In genomic region chr17:43219636-43220035, GRCm38 (mm10) we compare ENCODE assay signal across 30 mouse cellular contexts. TPM values are rescaled to one million over a fixed set of nuclear protein-coding genes. Genes with fewer than 3 reads are reported as not detected.
DNase-seq lines count a peak whose midpoint lies in the region; ATAC-seq lines count a peak whose summit lies in the region.
"Had no signal": no experiment of that assay in that cellular context is flagged by ENCODE, and none has a peak within 500 bp of the region (broad histone marks: within the 10 kb centered on the region; RNA-seq: fewer than 3 reads in every experiment).

No protein-coding gene starts in this region.

- no peak overlapping the region for H3K9ac ChIP-seq in midbrain, embryonic 11.5 days (ENCODE audit: low read length)
- no peak overlapping the region for H3K9ac ChIP-seq in midbrain, embryonic 14.5 days (replicated peaks; ENCODE audit: low read length)
- H3K9ac ChIP-seq: embryonic facial prominence, embryonic 13.5 days; embryonic facial prominence, embryonic 15.5 days; forebrain, embryonic 12.5 days had no signal

- no peak overlapping the region for H3K27ac ChIP-seq in heart, embryonic 10.5 days
- H3K27ac ChIP-seq in midbrain, embryonic 11.5 days (ENCODE audit: low read depth, low read length) = no peak overlapping the region
- H3K27ac ChIP-seq in midbrain, embryonic 14.5 days (replicated peaks; ENCODE audit: low read depth, low read length) = no peak overlapping the region
- H3K27ac ChIP-seq: embryonic facial prominence, embryonic 13.5 days; embryonic facial prominence, embryonic 15.5 days; forebrain, embryonic 10.5 days; forebrain, embryonic 12.5 days had no signal

- WGBS in heart, embryonic 10.5 days = 76% methylated on average over 4 of the region's 4 CpGs
- 81% methylated on average over 4 of the region's 4 CpGs for WGBS in midbrain, embryonic 11.5 days
- 75% methylated on average over 4 of the region's 4 CpGs for WGBS in midbrain, embryonic 14.5 days

- no peaks in the 10 kb centered on the region for H3K27me3 ChIP-seq in heart, embryonic 10.5 days (ENCODE audit: insufficient read depth, poor library complexity, severe bottlenecking)
- H3K27me3 ChIP-seq in midbrain, embryonic 11.5 days (ENCODE audit: control insufficient read depth, insufficient read depth, low read length) = no peaks in the 10 kb centered on the region
- H3K27me3 ChIP-seq in midbrain, embryonic 14.5 days (ENCODE audit: control insufficient read depth, insufficient read depth, low read length) = no peaks in the 10 kb centered on the region
- H3K27me3 ChIP-seq: CH12.LX; embryonic facial prominence, embryonic 13.5 days; embryonic facial prominence, embryonic 15.5 days; forebrain, embryonic 12.5 days; Patski had no signal

- H3K4me2 ChIP-seq in midbrain, embryonic 11.5 days = no peak overlapping the region
- no peak overlapping the region for H3K4me2 ChIP-seq in midbrain, embryonic 14.5 days (ENCODE audit: low read length)
- H3K4me2 ChIP-seq: embryonic facial prominence, embryonic 13.5 days; embryonic facial prominence, embryonic 15.5 days; forebrain, embryonic 12.5 days had no signal

- peak; percentile 84 for DNase-seq in heart, adult 11 months
- DNase-seq in heart, embryonic 10.5 days (ENCODE audit: low spot score) = no peak
- peak; percentile 28 for DNase-seq in midbrain, embryonic 11.5 days (ENCODE audit: low spot score, missing footprints)
- DNase-seq in midbrain, embryonic 14.5 days = no peak
- DNase-seq in ES-CJ7 (ENCODE audit: low read depth, low spot score) = peak; percentile 28
- peak; percentile 76 for DNase-seq in ZHBTc4 (ENCODE audit: low read depth, low spot score)
- no peak for DNase-seq in T-cell, adult 2 months (ENCODE audit: low spot score)
- no peak for DNase-seq in right cerebral cortex, postnatal 36 days (ENCODE audit: low spot score in 2 of 2)
- DNase-seq: adrenal gland, adult 2 months; adrenal gland, postnatal 10 days; adrenal gland, postnatal 25 days; cerebellum, adult 11 months; cerebellum, adult 18-20 months; cerebellum, adult 8-10 months; cerebellum, adult 9-11 months; cerebellum, postnatal 14 days; cerebellum, postnatal 36 days; embryo, embryonic 11 days had no signal

- H3K4me3 ChIP-seq in heart, embryonic 10.5 days = no peak overlapping the region
- H3K4me3 ChIP-seq in midbrain, embryonic 11.5 days (ENCODE audit: low read depth, low read length) = no peak overlapping the region
- H3K4me3 ChIP-seq in midbrain, embryonic 14.5 days (replicated peaks; ENCODE audit: low read depth, low read length) = no peak overlapping the region
- H3K4me3 ChIP-seq: embryonic facial prominence, embryonic 13.5 days; embryonic facial prominence, embryonic 15.5 days; erythroblast, embryonic 14.5 days; forebrain, embryonic 10.5 days; forebrain, embryonic 12.5 days had no signal

- no peaks in the 10 kb centered on the region for H3K9me3 ChIP-seq in heart, embryonic 10.5 days
- H3K9me3 ChIP-seq in midbrain, embryonic 11.5 days (ENCODE audit: control insufficient read depth, low read length) = no peaks in the 10 kb centered on the region; the same call in 1 of the 2 replicates
- no peaks in the 10 kb centered on the region for H3K9me3 ChIP-seq in midbrain, embryonic 14.5 days (ENCODE audit: control insufficient read depth, low read length)
- H3K9me3 ChIP-seq: embryonic facial prominence, embryonic 13.5 days; embryonic facial prominence, embryonic 15.5 days; forebrain, embryonic 10.5 days; forebrain, embryonic 12.5 days had no signal

- ATAC-seq in midbrain, embryonic 11.5 days (ENCODE audit: low FRiP score) = no peak
- no peak for ATAC-seq in midbrain, embryonic 14.5 days (ENCODE audit: low FRiP score, low TSS enrichment)
- ATAC-seq: CD4-positive, CD25-positive, alpha-beta regulatory T cell, adult 4 months; forebrain, embryonic 14.5 days; forebrain, embryonic 16.5 days; Patski had no signal

- H3K36me3 ChIP-seq in heart, embryonic 10.5 days = no peaks in the 10 kb centered on the region
- no peaks in the 10 kb centered on the region for H3K36me3 ChIP-seq in midbrain, embryonic 11.5 days (ENCODE audit: control insufficient read depth, insufficient read depth, low read length)
- H3K36me3 ChIP-seq in midbrain, embryonic 14.5 days (ENCODE audit: control insufficient read depth, insufficient read depth, low read length) = no peaks in the 10 kb centered on the region
- H3K36me3 ChIP-seq: embryonic facial prominence, embryonic 13.5 days; embryonic facial prominence, embryonic 15.5 days; forebrain, embryonic 10.5 days; forebrain, embryonic 12.5 days had no signal

- no peaks in the 10 kb centered on the region for H3K4me1 ChIP-seq in heart, embryonic 10.5 days
- no peaks in the 10 kb centered on the region for H3K4me1 ChIP-seq in midbrain, embryonic 11.5 days (ENCODE audit: control insufficient read depth, insufficient read depth, low read length)
- H3K4me1 ChIP-seq in midbrain, embryonic 14.5 days (ENCODE audit: control insufficient read depth, insufficient read depth, low read length) = no peaks in the 10 kb centered on the region
- H3K4me1 ChIP-seq: embryonic facial prominence, embryonic 13.5 days; embryonic facial prominence, embryonic 15.5 days; forebrain, embryonic 10.5 days; forebrain, embryonic 12.5 days had no signal

RNA-seq across cellular contexts. Expression of gene Adgrf1, which starts 50.5 kb away (rescaled TPM):
- polyA plus RNA-seq in heart, embryonic 10.5 days (2016; fragmentation: Nextera tagmentation; extraction: Ambion mirVana) = 0.10 TPM in 1 of 2 replicates, not detected in the other
- not detected in 2 replicates for polyA plus RNA-seq in midbrain, embryonic 11.5 days (2014; fragmentation: Nextera tagmentation; extraction: Ambion mirVana)
- polyA plus RNA-seq in midbrain, embryonic 14.5 days (2014; fragmentation: Nextera tagmentation; extraction: Ambion mirVana) = not detected in 2 replicates
- polyA plus RNA-seq: adrenal gland, adult 2 months; brain, embryonic 14.5 days; CD4-positive, CD25-positive, alpha-beta regulatory T cell, adult 4 months; embryonic facial prominence, embryonic 11.5 days; embryonic facial prominence, embryonic 13.5 days; erythroblast, embryonic 14.5 days; forebrain, embryonic 10.5 days; forebrain, embryonic 12.5 days; forebrain, embryonic 14.5 days; forebrain, embryonic 16.5 days had no signal

Comparison
In these comparisons a context has a peak if more than half of its experiments do, and no peak if none do; other contexts are left out.
1. DNase-seq: peak in heart, adult 11 months (single experiment), midbrain, embryonic 11.5 days (single experiment), ES-CJ7 (single experiment) and ZHBTc4 (single experiment); none in heart, embryonic 10.5 days (single experiment), midbrain, embryonic 14.5 days (single experiment), T-cell, adult 2 months (single experiment) and right cerebral cortex, postnatal 36 days (0 of 2).